Mouse (Mus musculus) embryonic facial prominence, embryonic 15.5 days (tissue): ENCODE measurements around the gene Ms4a4b. TPM values are rescaled to one million over a fixed set of nuclear protein-coding genes. Genes with fewer than 3 reads are reported as not detected.
"Not testable (repeated sequence)": the region's sequence is repeated elsewhere in the genome, so short reads cannot be mapped to it uniquely, and the experiment has no call there.

Experiments used
- ATAC-seq: fragments of 200-750 bp; cut with Nextera tagmentation; 2 replicates; pipeline ENCODE4 v1.8.0; 2017; ENCODE audit warnings: low read depth, moderate TSS enrichment; ENCODE audit not compliant: insufficient number of reproducible peaks, low FRiP score, low TSS enrichment
- H3K27ac ChIP-seq: fragments of 300-500 bp; sonication (generic); replicated peaks from 2 replicates; pipeline ENCODE4 v1.5.1; 2015; ENCODE audit warnings: mild to moderate bottlenecking, inconsistent platforms
- H3K27me3 ChIP-seq: fragments of 300-500 bp; sonication (generic); 2 replicates; pipeline ENCODE4 v1.6.1; 2015; ENCODE audit warnings: inconsistent platforms
- H3K36me3 ChIP-seq: fragments of 300-500 bp; sonication (generic); 2 replicates; pipeline ENCODE4 v1.6.1; 2015; ENCODE audit warnings: mild to moderate bottlenecking, inconsistent platforms
- H3K4me1 ChIP-seq: fragments of 300-500 bp; sonication (generic); 2 replicates; pipeline ENCODE4 v1.6.1; 2015; ENCODE audit warnings: inconsistent platforms
- H3K4me2 ChIP-seq: fragments of 300-500 bp; sonication (generic); replicated peaks from 2 replicates; pipeline ENCODE4 v1.6.1; 2015; ENCODE audit warnings: mild to moderate bottlenecking, inconsistent platforms
- H3K4me3 ChIP-seq: fragments of 300-500 bp; sonication (generic); replicated peaks from 2 replicates; pipeline ENCODE4 v1.5.1; 2015; ENCODE audit warnings: mild to moderate bottlenecking, inconsistent platforms
- H3K9ac ChIP-seq: fragments of 300-500 bp; sonication (generic); 2 replicates; pipeline ENCODE4 v1.6.1; 2015; ENCODE audit warnings: inconsistent platforms
- H3K9me3 ChIP-seq: fragments of 300-500 bp; sonication (generic); replicated peaks from 2 replicates; pipeline ENCODE4 v1.6.1; 2016; ENCODE audit warnings: inconsistent platforms
- WGBS: fragments of 180-500 bp; shearing (Covaris S2); methylation state at CpG from one replicate; pipeline ENCODE4 v1.1.7; 2015; 5-methylcytosine and 5-hydroxymethylcytosine counted together
- polyA plus RNA-seq: library from polyadenylated mRNA; unstranded; fragments of >200 nt; fragmentation: Nextera tagmentation; extraction: Ambion mirVana; gene quantifications from 2 replicates; pipeline ENCODE4 v1.2.1, GENCODE M21; 2015

The Ms4a4b gene
- polyA plus RNA-seq, 1 experiment from 2014 or later, result not detected

- Histone ChIP-seq H3K27me3 (no peaks in the 10 kb centered on the region), H3K9me3 (no peaks in the 10 kb centered on the region), H3K27ac (no peak overlapping the region), H3K4me3 (no peak overlapping the region), H3K4me1 (no peaks in the 10 kb centered on the region), H3K9ac (no peak overlapping the region), H3K4me2 (no peak overlapping the region), H3K36me3 (no peaks in the 10 kb centered on the region)
- WGBS, result 86% methylated on average over 1 of the region's 1 CpGs
- no peak for ATAC-seq
Observed at GRCm38 (mm10) chr19:11486599-11486998, 43.2 kb downstream of the Ms4a4b start.

GRCm38 (mm10) chr19:11491406-11492189, 48.2 kb downstream of the Ms4a4b start:
- no peaks in the 10 kb centered on the region for H3K9me3 ChIP-seq
- H3K9ac ChIP-seq, result no peak overlapping the region
- no peak overlapping the region for H3K4me3 ChIP-seq
- H3K27me3 ChIP-seq, result no peaks in the 10 kb centered on the region
- H3K36me3 ChIP-seq, result no peaks in the 10 kb centered on the region
- no peak overlapping the region for H3K27ac ChIP-seq
- 58% methylated on average over 4 of the region's 4 CpGs for WGBS
- no peak for ATAC-seq
- no peaks in the 10 kb centered on the region for H3K4me1 ChIP-seq
- H3K4me2 ChIP-seq, result no peak overlapping the region

- no peaks in the 10 kb centered on the region for H3K4me1 ChIP-seq
- no peak overlapping the region for H3K27ac ChIP-seq
- WGBS, result 88% methylated on average over 1 of the region's 1 CpGs
- H3K9ac ChIP-seq, result no peak overlapping the region
- no peak overlapping the region for H3K4me2 ChIP-seq
- H3K4me3 ChIP-seq, result no peak overlapping the region
- H3K27me3 ChIP-seq, result no peaks in the 10 kb centered on the region
- no peaks in the 10 kb centered on the region for H3K9me3 ChIP-seq
- no peak for ATAC-seq
- no peaks in the 10 kb centered on the region for H3K36me3 ChIP-seq
Observed at GRCm38 (mm10) chr19:11492671-11493070, 49.3 kb downstream of the Ms4a4b start.

GRCm38 (mm10) chr19:11494519-11494918, 51.2 kb downstream of the Ms4a4b start:
- no peaks in the 10 kb centered on the region for H3K9me3 ChIP-seq
- WGBS, result 79% methylated on average over 3 of the region's 3 CpGs
- no peaks in the 10 kb centered on the region for H3K27me3 ChIP-seq
- H3K4me1 ChIP-seq, result no peaks in the 10 kb centered on the region
- no peak overlapping the region for H3K9ac ChIP-seq
- H3K27ac ChIP-seq, result no peak overlapping the region
- H3K36me3 ChIP-seq, result no peaks in the 10 kb centered on the region
- ATAC-seq, result no peak
- H3K4me3 ChIP-seq, result no peak overlapping the region
- H3K4me2 ChIP-seq, result no peak overlapping the region

GRCm38 (mm10) chr19:11496361-11496760, 53.0 kb downstream of the Ms4a4b start:
- Histone ChIP-seq H3K9me3 (no peaks in the 10 kb centered on the region), H3K4me2 (no peak overlapping the region), H3K4me1 (no peaks in the 10 kb centered on the region), H3K27ac (no peak overlapping the region), H3K9ac (no peak overlapping the region), H3K4me3 (no peak overlapping the region), H3K27me3 (no peaks in the 10 kb centered on the region), H3K36me3 (no peaks in the 10 kb centered on the region)
- WGBS, result 84% methylated on average over 6 of the region's 6 CpGs
- no peak for ATAC-seq

- not testable (repeated sequence) for H3K4me2 ChIP-seq, H3K9ac ChIP-seq, H3K36me3 ChIP-seq, H3K9me3 ChIP-seq, H3K4me3 ChIP-seq, H3K27ac ChIP-seq, H3K27me3 ChIP-seq, H3K4me1 ChIP-seq, ATAC-seq
- whole genome bisulfite sequencing, result 73% methylated on average over 1 of the region's 1 CpGs
Observed at GRCm38 (mm10) chr19:11497300-11497699, 53.9 kb downstream of the Ms4a4b start.

GRCm38 (mm10) chr19:11500796-11501195, 57.4 kb downstream of the Ms4a4b start:
- Histone ChIP-seq H3K9ac (no peak overlapping the region), H3K4me3 (no peak overlapping the region), H3K27ac (no peak overlapping the region), H3K4me2 (no peak overlapping the region), H3K27me3 (no peaks in the 10 kb centered on the region), H3K36me3 (no peaks in the 10 kb centered on the region), H3K9me3 (no peaks in the 10 kb centered on the region), H3K4me1 (no peaks in the 10 kb centered on the region)
- no peak for ATAC-seq
- 91% methylated on average over 1 of the region's 1 CpGs for WGBS

- H3K9me3 ChIP-seq, result no peaks in the 10 kb centered on the region
- H3K27me3 ChIP-seq, result no peaks in the 10 kb centered on the region
- 92% methylated on average over 4 of the region's 4 CpGs for WGBS
- no peaks in the 10 kb centered on the region for H3K36me3 ChIP-seq
- H3K4me3 ChIP-seq, result no peak overlapping the region
- no peak overlapping the region for H3K9ac ChIP-seq
- no peak overlapping the region for H3K4me2 ChIP-seq
- H3K27ac ChIP-seq, result no peak overlapping the region
- no peaks in the 10 kb centered on the region for H3K4me1 ChIP-seq
- no peak for ATAC-seq
Observed at GRCm38 (mm10) chr19:11501326-11501725, 58.0 kb downstream of the Ms4a4b start.

- Histone ChIP-seq H3K27ac (no peak overlapping the region), H3K4me1 (no peaks in the 10 kb centered on the region), H3K9me3 (no peaks in the 10 kb centered on the region), H3K4me3 (no peak overlapping the region), H3K36me3 (no peaks in the 10 kb centered on the region), H3K4me2 (no peak overlapping the region), H3K27me3 (no peaks in the 10 kb centered on the region), H3K9ac (no peak overlapping the region)
- WGBS, result 69% methylated on average over 1 of the region's 1 CpGs
- ATAC-seq, result no peak
Observed at GRCm38 (mm10) chr19:11504857-11505256, 61.5 kb downstream of the Ms4a4b start.

- Histone ChIP-seq H3K9ac (no peak overlapping the region), H3K4me3 (no peak overlapping the region), H3K9me3 (no peaks in the 10 kb centered on the region), H3K36me3 (no peaks in the 10 kb centered on the region), H3K4me2 (no peak overlapping the region), H3K27ac (no peak overlapping the region), H3K27me3 (no peaks in the 10 kb centered on the region), H3K4me1 (no peaks in the 10 kb centered on the region)
- no peak for ATAC-seq
- WGBS, result 50% methylated on average over 1 of the region's 1 CpGs
Observed at GRCm38 (mm10) chr19:11513458-11513857, 70.1 kb downstream of the Ms4a4b start.

GRCm38 (mm10) chr19:11516246-11516645, 72.9 kb downstream of the Ms4a4b start, which contains the start of gene Ms4a6b:
Ms4a6b (plus strand) TSS chr19:11516512.
- H3K27me3 ChIP-seq, result no peaks in the 10 kb centered on the region
- no peak within 1 kb of the TSS for H3K27ac ChIP-seq
- ATAC-seq, result no peak

More at GRCm38 (mm10) chr19:11516246-11516645, 72.9 kb downstream of the Ms4a4b start, which contains the start of gene Ms4a6b:
- Histone ChIP-seq H3K4me3 (no peak within 1 kb of the TSS), H3K9me3 (no peaks in the 10 kb centered on the region), H3K4me1 (no peaks in the 10 kb centered on the region), H3K36me3 (no peaks in the 10 kb centered on the region), H3K9ac (no peak within 1 kb of the TSS), H3K4me2 (no peak within 1 kb of the TSS)
